Mouse (Mus musculus) midbrain, embryonic 10.5 days (tissue): ENCODE measurements at regions not wholly inside any gene's neighbourhood (a gene's known extent, or its start where the extent isn't known, plus 50 kb on each side); places are given as distances from the start of the nearest gene placed in this dataset.

Experiments used
- DNase-seq: peaks from one replicate; pipeline ENCODE4 v3.0.0-alpha.2; 2017; ENCODE audit warnings: low spot score
- H3K27ac ChIP-seq: fragments of 300-500 bp; sonication (generic); replicated peaks from 2 replicates; pipeline ENCODE4 v1.5.1; 2016; ENCODE audit warnings: mild to moderate bottlenecking
- H3K27me3 ChIP-seq: fragments of 300-500 bp; sonication (generic); 2 replicates; pipeline ENCODE4 v1.6.1; 2016; ENCODE audit warnings: low read depth, mild to moderate bottlenecking; ENCODE audit not compliant: poor library complexity, severe bottlenecking
- H3K36me3 ChIP-seq: fragments of 300-500 bp; sonication (generic); 2 replicates; pipeline ENCODE4 v1.6.1; 2016; ENCODE audit warnings: mild to moderate bottlenecking, moderate library complexity
- H3K4me1 ChIP-seq: fragments of 300-500 bp; sonication (generic); 2 replicates; pipeline ENCODE4 v1.6.1; 2016
- H3K4me3 ChIP-seq: fragments of 300-500 bp; sonication (generic); 2 replicates; pipeline ENCODE4 v1.5.1; 2016; ENCODE audit warnings: mild to moderate bottlenecking, moderate library complexity
- H3K9me3 ChIP-seq: fragments of 300-500 bp; sonication (generic); replicated peaks from 2 replicates; pipeline ENCODE4 v1.6.1; 2016; ENCODE audit warnings: mild to moderate bottlenecking
- WGBS: fragments of 180-500 bp; shearing (Covaris S2); methylation state at CpG from one replicate; pipeline ENCODE4 v1.1.7; 2016; 5-methylcytosine and 5-hydroxymethylcytosine counted together

GRCm38 (mm10) chr19:59592060-59592459, 133.9 kb downstream of the Emx2 start:
- peaks cover 78% of the 10 kb centered on the region for H3K27me3 ChIP-seq
- no peak for DNase-seq
- H3K9me3 ChIP-seq: no peaks in the 10 kb centered on the region
- 84% methylated on average over 3 of the region's 3 CpGs for WGBS
- no peaks in the 10 kb centered on the region for H3K36me3 ChIP-seq
- H3K4me3 ChIP-seq: no peak overlapping the region
- H3K27ac ChIP-seq: no peak overlapping the region
- H3K4me1 ChIP-seq: peaks cover 12% of the 10 kb centered on the region

GRCm38 (mm10) chr19:59624288-59624795, 166.2 kb downstream of the Emx2 start:
- H3K4me1 ChIP-seq: peaks cover 24% of the 10 kb centered on the region
- H3K27me3 ChIP-seq: peaks cover 12% of the 10 kb centered on the region; the same call in 1 of the 2 replicates
- WGBS: 55% methylated on average over 6 of the region's 6 CpGs
- H3K9me3 ChIP-seq: no peaks in the 10 kb centered on the region
- H3K4me3 ChIP-seq: no peak overlapping the region
- H3K27ac ChIP-seq: no peak overlapping the region
- H3K36me3 ChIP-seq: no peaks in the 10 kb centered on the region
- DNase-seq: no peak

- Histone ChIP-seq H3K27me3 (peaks cover 20% of the 10 kb centered on the region), H3K27ac (no peak overlapping the region), H3K9me3 (no peaks in the 10 kb centered on the region), H3K4me3 (no peak overlapping the region), H3K4me1 (peaks cover 43% of the 10 kb centered on the region), H3K36me3 (no peaks in the 10 kb centered on the region)
- WGBS: 55% methylated on average over 3 of the region's 3 CpGs
- no peak for DNase-seq
Observed at GRCm38 (mm10) chr19:59627681-59628080, 169.5 kb downstream of the Emx2 start.

GRCm38 (mm10) chr19:59628296-59629160, 170.4 kb downstream of the Emx2 start:
- H3K4me1 ChIP-seq: peaks cover 43% of the 10 kb centered on the region
- no peak overlapping the region for H3K4me3 ChIP-seq
- peaks cover 28% of the 10 kb centered on the region for H3K27me3 ChIP-seq
- WGBS: 77% methylated on average over 15 of the region's 15 CpGs
- no peak for DNase-seq
- no peaks in the 10 kb centered on the region for H3K36me3 ChIP-seq
- no peaks in the 10 kb centered on the region for H3K9me3 ChIP-seq
- peak overlapping the region; percentile 1; the same call in 1 of the 2 replicates for H3K27ac ChIP-seq

- H3K36me3 ChIP-seq: no peaks in the 10 kb centered on the region
- DNase-seq: no peak
- peaks cover 34% of the 10 kb centered on the region for H3K27me3 ChIP-seq
- H3K4me1 ChIP-seq: peaks cover 40% of the 10 kb centered on the region
- H3K9me3 ChIP-seq: no peaks in the 10 kb centered on the region
- WGBS: 90% methylated on average over 2 of the region's 2 CpGs
- H3K4me3 ChIP-seq: no peak overlapping the region
- H3K27ac ChIP-seq: 0 out of 2 replicates have a peak overlapping the region, but pooled peaks have one; percentile 1
Observed at GRCm38 (mm10) chr19:59629161-59629445, 170.9 kb downstream of the Emx2 start.

- Histone ChIP-seq H3K27me3 (peaks cover 42% of the 10 kb centered on the region), H3K4me3 (no peak overlapping the region), H3K36me3 (no peaks in the 10 kb centered on the region), H3K9me3 (no peaks in the 10 kb centered on the region), H3K4me1 (peaks cover 34% of the 10 kb centered on the region), H3K27ac (no peak overlapping the region)
- no peak for DNase-seq
- WGBS: 68% methylated on average over 8 of the region's 8 CpGs
Observed at GRCm38 (mm10) chr19:59630095-59630494, 171.9 kb downstream of the Emx2 start.

GRCm38 (mm10) chr19:59630706-59631105, 172.5 kb downstream of the Emx2 start:
- no peaks in the 10 kb centered on the region for H3K36me3 ChIP-seq
- H3K9me3 ChIP-seq: no peaks in the 10 kb centered on the region
- H3K27me3 ChIP-seq: peaks cover 44% of the 10 kb centered on the region
- H3K4me1 ChIP-seq: peaks cover 34% of the 10 kb centered on the region
- no peak for DNase-seq
- no peak overlapping the region for H3K4me3 ChIP-seq
- H3K27ac ChIP-seq: no peak overlapping the region
- 40% methylated on average over 4 of the region's 4 CpGs for WGBS

- no peaks in the 10 kb centered on the region for H3K9me3 ChIP-seq
- 0 out of 2 replicates have a peak overlapping the region, but pooled peaks have one; percentile 17 for H3K27ac ChIP-seq
- 75% methylated on average over 1 of the region's 1 CpGs for WGBS
- H3K4me3 ChIP-seq: no peak overlapping the region
- no peaks in the 10 kb centered on the region for H3K36me3 ChIP-seq
- H3K27me3 ChIP-seq: peaks cover 44% of the 10 kb centered on the region
- peaks cover 34% of the 10 kb centered on the region for H3K4me1 ChIP-seq
- DNase-seq: no peak
Observed at GRCm38 (mm10) chr19:59631541-59631940, 173.4 kb downstream of the Emx2 start.

GRCm38 (mm10) chr19:59636271-59636670, 178.1 kb downstream of the Emx2 start:
- Histone ChIP-seq H3K36me3 (no peaks in the 10 kb centered on the region), H3K9me3 (no peaks in the 10 kb centered on the region), H3K4me1 (peaks cover 5% of the 10 kb centered on the region), H3K4me3 (no peak overlapping the region), H3K27ac (no peak overlapping the region), H3K27me3 (peaks cover 30% of the 10 kb centered on the region)
- DNase-seq: no peak
- 75% methylated on average over 8 of the region's 8 CpGs for WGBS

- 85% methylated on average over 3 of the region's 3 CpGs for WGBS
- no peaks in the 10 kb centered on the region for H3K36me3 ChIP-seq
Observed at GRCm38 (mm10) chr19:59642606-59643005, 184.4 kb downstream of the Emx2 start.

GRCm38 (mm10) chr19:59646231-59646630, 188.1 kb downstream of the Emx2 start:
- WGBS: 85% methylated on average over 8 of the region's 8 CpGs
- H3K4me3 ChIP-seq: no peak overlapping the region
- no peaks in the 10 kb centered on the region for H3K9me3 ChIP-seq
- no peak for DNase-seq
- H3K27me3 ChIP-seq: no peaks in the 10 kb centered on the region
- H3K4me1 ChIP-seq: no peaks in the 10 kb centered on the region
- no peak overlapping the region for H3K27ac ChIP-seq
- H3K36me3 ChIP-seq: no peaks in the 10 kb centered on the region

More at GRCm38 (mm10) chr19:59642606-59643005, 184.4 kb downstream of the Emx2 start:
- Histone ChIP-seq H3K9me3 (no peaks in the 10 kb centered on the region), H3K27me3 (no peaks in the 10 kb centered on the region), H3K4me3 (no peak overlapping the region), H3K4me1 (no peaks in the 10 kb centered on the region), H3K27ac (no peak overlapping the region)
- no peak for DNase-seq

GRCm38 (mm10) chr19:59646656-59647055, 188.5 kb downstream of the Emx2 start:
- Histone ChIP-seq H3K4me3 (no peak overlapping the region), H3K36me3 (no peaks in the 10 kb centered on the region), H3K9me3 (no peaks in the 10 kb centered on the region), H3K4me1 (no peaks in the 10 kb centered on the region), H3K27ac (no peak overlapping the region), H3K27me3 (no peaks in the 10 kb centered on the region)
- 84% methylated on average over 7 of the region's 7 CpGs for WGBS
- no peak for DNase-seq

GRCm38 (mm10) chr19:59649421-59649820, 191.2 kb downstream of the Emx2 start:
- Histone ChIP-seq H3K4me3 (no peak overlapping the region), H3K36me3 (no peaks in the 10 kb centered on the region), H3K9me3 (no peaks in the 10 kb centered on the region), H3K4me1 (0 out of 2 replicates have a peak, but pooled peaks cover 4% of the 10 kb centered on the region), H3K27me3 (no peaks in the 10 kb centered on the region), H3K27ac (0 out of 2 replicates have a peak overlapping the region, but pooled peaks have one; percentile 9)
- 85% methylated on average over 5 of the region's 5 CpGs for WGBS
- DNase-seq: no peak
